In the genomic region with DNA sequence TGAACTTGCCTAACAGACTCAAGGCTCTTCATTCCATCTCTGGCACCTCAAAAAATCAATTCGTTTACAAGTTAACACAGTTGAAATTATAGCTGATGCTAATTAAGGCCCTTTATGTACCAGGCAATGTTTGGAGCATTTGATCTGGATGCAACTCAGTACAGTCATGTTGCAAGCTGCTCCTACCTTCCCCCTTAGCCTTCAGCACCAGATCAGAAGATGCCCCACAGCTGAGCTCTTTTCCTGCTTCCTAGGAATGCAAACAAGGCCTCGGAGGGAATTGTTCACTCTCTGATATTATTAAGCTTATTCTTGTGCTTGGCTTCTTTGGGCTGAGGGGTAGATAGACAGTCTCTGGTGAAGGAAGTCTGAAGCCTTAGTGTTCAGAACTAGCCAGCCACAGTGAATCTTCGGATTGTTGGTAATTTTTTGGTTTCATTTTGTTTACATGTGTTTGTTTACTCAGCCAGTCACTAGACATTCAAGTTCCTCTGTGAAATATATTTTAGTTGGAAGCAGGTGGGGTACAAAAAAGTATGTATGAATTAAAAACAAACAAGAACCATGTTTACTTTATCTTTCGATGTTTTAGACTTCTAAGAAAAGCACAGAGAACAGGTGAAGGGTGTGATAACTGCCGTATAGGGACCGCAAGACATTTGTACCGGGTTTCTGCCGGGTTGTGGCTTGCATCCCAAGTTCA, we compare ENCODE assay signal across 12 mouse cellular contexts.
DNase-seq lines count a peak whose midpoint lies in the region; ATAC-seq and TF ChIP-seq lines count a peak whose summit lies in the region.
"Had no signal": no experiment of that assay in that cellular context is flagged by ENCODE, and none has a peak within 500 bp of the region (broad histone marks: within the 10 kb centered on the region; RNA-seq: fewer than 3 reads in every experiment).

No protein-coding gene starts in this region.

- H3K27me3 ChIP-seq in liver, adult 2 months (ENCODE audit: control insufficient read depth, insufficient read depth, low read length), result no peaks in the 10 kb centered on the region
- no peaks in the 10 kb centered on the region for H3K27me3 ChIP-seq in hindbrain, embryonic 16.5 days (replicated peaks; ENCODE audit: control insufficient read depth, insufficient read depth, low read length)
- H3K27me3 ChIP-seq in myocyte (ENCODE audit: control insufficient read depth, insufficient read depth, insufficient read length), result no peaks in the 10 kb centered on the region
- H3K27me3 ChIP-seq: Patski had no signal

- peaks cover 36% of the 10 kb centered on the region for H3K79me2 ChIP-seq in liver, adult 2 months (ENCODE audit: control insufficient read depth, insufficient read depth, low read length)
- H3K79me2 ChIP-seq in myocyte (ENCODE audit: control insufficient read depth, insufficient read depth), result peaks cover 85% of the 10 kb centered on the region

- no peaks in the 10 kb centered on the region for H3K9me3 ChIP-seq in hindbrain, embryonic 16.5 days (ENCODE audit: control insufficient read depth, low read length)

- WGBS in liver, adult 2 months, result 47% methylated on average over 8 of the region's 8 CpGs
- 85% methylated on average over 8 of the region's 8 CpGs for WGBS in hindbrain, embryonic 16.5 days

- no peak for TF ChIP-seq POLR2A in liver, adult 2 months (IDR thresholded peaks at IDR 0.05; ENCODE audit: extremely low read depth, insufficient read depth, low read length)
- TF ChIP-seq POLR2A in myocyte (IDR thresholded peaks at IDR 0.05; ENCODE audit: insufficient read length, low read depth), result no peak

- H3K4me1 ChIP-seq in liver, adult 2 months (ENCODE audit: control insufficient read depth, insufficient read depth, low read length), result peaks cover 52% of the 10 kb centered on the region
- H3K4me1 ChIP-seq in hindbrain, embryonic 16.5 days (ENCODE audit: control insufficient read depth, insufficient read depth, low read depth, low read length), result peaks cover 43% of the 10 kb centered on the region

- H3K36me3 ChIP-seq in liver, adult 2 months (ENCODE audit: control insufficient read depth, insufficient read depth, low read length), result no peaks in the 10 kb centered on the region
- no peaks in the 10 kb centered on the region for H3K36me3 ChIP-seq in hindbrain, embryonic 16.5 days (ENCODE audit: control insufficient read depth, insufficient read depth, low read length)
- H3K36me3 ChIP-seq in myocyte (ENCODE audit: control insufficient read depth, insufficient read depth), result no peaks in the 10 kb centered on the region

- DNase-seq in gastrocnemius, adult 2 months, result no peak
- DNase-seq in gastrocnemius, postnatal 10 days, result no peak
- no peak for DNase-seq in liver, adult 2 months (ENCODE audit: extremely low read depth, low read depth, low spot score)
- no peak for DNase-seq in liver
- DNase-seq in left cerebral cortex, adult 18-20 months (ENCODE audit: low spot score in 2 of 2), result no peak
- DNase-seq in ovary, adult 18-20 months (ENCODE audit: low spot score), result no peak
- DNase-seq: adrenal gland, postnatal 25 days; cerebellum, postnatal 10 days; lung, postnatal 14 days had no signal

- intact Hi-C loops in gastrocnemius, adult 2 months (cut with DNase I), result no loop called here

- peak overlapping the region; percentile 46 for H3K27ac ChIP-seq in gastrocnemius, adult 2 months
- H3K27ac ChIP-seq in liver, adult 2 months (replicated peaks; ENCODE audit: insufficient read depth, low read depth, low read length), result 0 out of 2 replicates have a peak overlapping the region, but pooled peaks have one; percentile 12
- H3K27ac ChIP-seq in hindbrain, embryonic 16.5 days (ENCODE audit: low read depth, low read length), result peak overlapping the region; percentile 50; the same call in 1 of the 2 replicates

- ATAC-seq in hindbrain, embryonic 16.5 days, result no peak
- ATAC-seq: Patski had no signal

- TF ChIP-seq CTCF in gastrocnemius, adult 2 months (IDR thresholded peaks at IDR 0.05), result no peak
- no peak for TF ChIP-seq CTCF in liver, adult 2 months (IDR thresholded peaks at IDR 0.05; ENCODE audit: low read depth, low read length)

- no peak overlapping the region for H3K9ac ChIP-seq in liver, adult 2 months (ENCODE audit: low read depth, low read length)
- H3K9ac ChIP-seq in hindbrain, embryonic 16.5 days (ENCODE audit: low read depth, low read length), result no peak overlapping the region

- no peak overlapping the region for H3ac ChIP-seq in myocyte (ENCODE audit: control insufficient read depth, insufficient read length)

- H3K4me2 ChIP-seq in hindbrain, embryonic 16.5 days (ENCODE audit: low read length), result no peak overlapping the region
- H3K4me2 ChIP-seq in myocyte (ENCODE audit: low read depth), result peak overlapping the region; percentile 35

- peak overlapping the region; percentile 13; the same call in 1 of the 2 replicates for H3K4me3 ChIP-seq in gastrocnemius, adult 2 months
- H3K4me3 ChIP-seq in liver, adult 2 months (ENCODE audit: insufficient read depth, low read depth, low read length), result no peak overlapping the region
- H3K4me3 ChIP-seq in hindbrain, embryonic 16.5 days (ENCODE audit: low read length), result no peak overlapping the region
- no peak overlapping the region for H3K4me3 ChIP-seq in myocyte

TF ChIP-seq in myocyte, 11 proteins besides CTCF, POLR2A, EP300 and RAD21:
- no peak for TF ChIP-seq MYOD1 (IDR thresholded peaks at IDR 0.05; ENCODE audit: control insufficient read depth in 1 of 3, insufficient read length in 2 of 3, low read depth in 2 of 3)
- TF ChIP-seq USF1 (IDR thresholded peaks at IDR 0.05; ENCODE audit: low read depth), result no peak
- TF ChIP-seq E2F4 (IDR thresholded peaks at IDR 0.05; ENCODE audit: insufficient read depth), result no peak
- no peak for TF ChIP-seq TCF3 (IDR thresholded peaks at IDR 0.05; ENCODE audit: insufficient read length, low read depth)
- TF ChIP-seq REST (IDR thresholded peaks at IDR 0.05; ENCODE audit: insufficient read depth, insufficient read length), result no peak
- TF ChIP-seq MAX (IDR thresholded peaks at IDR 0.05; ENCODE audit: low read depth), result no peak
- no peak for TF ChIP-seq SRF (IDR thresholded peaks at IDR 0.05; ENCODE audit: control insufficient read depth, insufficient read length, low read depth)
- TF ChIP-seq POLR2AphosphoS2 (IDR thresholded peaks at IDR 0.05; ENCODE audit: insufficient read length, low read depth), result no peak
- no peak for TF ChIP-seq MYOG (IDR thresholded peaks at IDR 0.05; ENCODE audit: control insufficient read depth in 1 of 3, insufficient read depth in 1 of 3, insufficient read length in 2 of 3, low read depth in 2 of 3)
